Mouse (Mus musculus) liver, embryonic 13.5 days (tissue): ENCODE data around the gene Tut4. TPM values are rescaled to one million over a fixed set of nuclear protein-coding genes. Genes with fewer than 3 reads are reported as not detected.

Source experiments
- ATAC-seq: fragments of 200-750 bp; cut with Nextera tagmentation; 2 replicates; pipeline ENCODE4 v1.8.0; 2017; ENCODE audit warnings: low read depth, mild to moderate bottlenecking, moderate number of reproducible peaks, moderate library complexity
- DNase-seq: peaks from one replicate; pipeline ENCODE4 v3.0.0; 2022
- H3K27ac ChIP-seq: fragments of 300-500 bp; sonication (generic); 2 replicates; pipeline ENCODE4 v1.5.1; 2015; ENCODE audit warnings: moderate library complexity, mild to moderate bottlenecking, inconsistent platforms
- H3K27me3 ChIP-seq: fragments of 300-500 bp; sonication (generic); 2 replicates; pipeline ENCODE4 v1.6.1; 2015; ENCODE audit warnings: mild to moderate bottlenecking, inconsistent platforms
- H3K36me3 ChIP-seq: fragments of 300-500 bp; sonication (generic); 2 replicates; pipeline ENCODE4 v1.6.1; 2015; ENCODE audit warnings: mild to moderate bottlenecking, inconsistent platforms
- H3K4me1 ChIP-seq: fragments of 300-500 bp; sonication (generic); replicated peaks from 2 replicates; pipeline ENCODE4 v1.6.1; 2015; ENCODE audit warnings: inconsistent platforms
- H3K4me2 ChIP-seq: fragments of 300-500 bp; sonication (generic); 2 replicates; pipeline ENCODE4 v1.6.1; 2015; ENCODE audit warnings: inconsistent platforms, mild to moderate bottlenecking, moderate library complexity
- H3K4me3 ChIP-seq: fragments of 300-500 bp; sonication (generic); replicated peaks from 2 replicates; pipeline ENCODE4 v1.5.1; 2015; ENCODE audit warnings: mild to moderate bottlenecking, inconsistent platforms
- H3K9ac ChIP-seq: fragments of 300-500 bp; sonication (generic); 2 replicates; pipeline ENCODE4 v1.6.1; 2015; ENCODE audit warnings: mild to moderate bottlenecking, inconsistent platforms
- H3K9me3 ChIP-seq: fragments of 300-500 bp; sonication (generic); replicated peaks from 2 replicates; pipeline ENCODE4 v1.6.1; 2016; ENCODE audit warnings: inconsistent platforms
- WGBS: fragments of 180-500 bp; shearing (Covaris S2); methylation state at CpG from one replicate; pipeline ENCODE4 v1.1.7; 2015; ENCODE audit not compliant: insufficient replicate concordance; 5-methylcytosine and 5-hydroxymethylcytosine counted together
- polyA plus RNA-seq: library from polyadenylated mRNA; unstranded; fragments of >200 nt; fragmentation: Nextera tagmentation; extraction: Ambion mirVana; gene quantifications from 2 replicates; pipeline ENCODE4 v1.2.1, GENCODE M21; 2015

The Tut4 gene
- polyA plus RNA-seq, 1 experiment from 2014 or later: 19.2 TPM

DNA sequence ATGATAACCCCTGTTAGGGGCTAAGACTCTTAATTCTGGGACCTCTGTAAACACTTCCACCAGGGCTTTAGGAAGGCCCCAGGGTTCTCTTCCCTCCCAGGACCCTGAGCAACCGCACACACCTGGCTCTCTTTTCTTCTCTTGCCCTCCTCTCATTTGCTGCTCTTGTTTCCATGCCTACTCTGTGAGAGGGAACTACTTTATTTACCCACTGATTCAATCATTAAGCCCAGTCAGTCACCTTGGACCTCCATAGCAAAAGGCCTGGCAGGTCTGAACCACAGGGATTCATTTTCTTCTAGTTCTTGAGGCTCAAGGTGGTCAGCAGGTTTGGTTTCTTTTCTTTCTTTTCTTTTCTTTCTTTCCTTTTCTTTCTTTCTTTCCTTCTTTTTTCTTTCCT, 23.0 kb upstream of the Tut4 start:
- WGBS: 64% methylated on average over 1 of the region's 1 CpGs
- H3K27ac ChIP-seq: 0 out of 2 replicates have a peak overlapping the region, but pooled peaks have one; percentile 17
- ATAC-seq (0 out of 2 replicates have a peak, but pooled peaks have one; percentile 45), DNase-seq (no peak)
- H3K9ac ChIP-seq: no peak overlapping the region
- no peak overlapping the region for H3K4me2 ChIP-seq
- peaks cover 15% of the 10 kb centered on the region; the same call in 1 of the 2 replicates for H3K27me3 ChIP-seq
- H3K9me3 ChIP-seq: no peaks in the 10 kb centered on the region
- H3K4me3 ChIP-seq: no peak overlapping the region
- H3K36me3 ChIP-seq: no peaks in the 10 kb centered on the region
- H3K4me1 ChIP-seq: peaks cover 19% of the 10 kb centered on the region

DNA sequence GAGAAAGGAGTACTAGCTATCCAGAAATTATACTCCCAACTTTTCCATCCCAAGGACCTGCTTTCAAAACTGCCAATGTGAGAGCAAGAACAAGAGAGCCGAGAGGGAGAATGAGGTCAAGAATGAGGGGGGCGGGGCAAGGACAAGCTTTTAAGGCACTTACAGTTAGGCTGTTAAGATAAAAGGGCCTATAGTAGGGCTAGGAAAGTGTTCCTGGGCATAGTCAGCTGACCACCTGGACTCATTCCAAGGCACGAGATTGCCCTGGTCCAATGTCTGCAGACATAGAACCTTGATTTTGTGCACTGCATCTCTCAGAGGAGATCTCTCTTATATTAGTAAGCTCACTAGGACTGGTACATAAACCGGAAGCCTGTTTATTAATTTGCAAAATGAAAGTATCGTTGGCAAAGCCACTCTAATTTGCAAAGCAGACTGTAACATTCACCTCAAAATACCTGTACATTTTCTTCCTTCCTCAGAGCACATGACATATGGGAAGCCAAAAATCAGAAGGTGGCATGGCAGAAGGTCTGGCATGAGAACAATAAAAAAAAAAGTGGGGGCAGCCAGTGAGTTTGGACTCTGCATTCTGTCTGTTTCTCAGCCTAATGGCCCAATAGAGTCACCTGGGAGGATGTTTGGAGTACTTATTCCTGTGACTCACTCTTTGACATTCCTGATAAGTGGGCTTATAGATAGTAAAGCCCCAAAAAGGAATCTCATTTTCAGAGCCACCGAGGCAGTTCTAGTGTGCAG, 21.0 kb upstream of the Tut4 start:
- WGBS: 55% methylated on average over 6 of the region's 6 CpGs
- H3K27me3 ChIP-seq: no peaks in the 10 kb centered on the region
- no peak for DNase-seq
- ATAC-seq: no peak
- H3K36me3 ChIP-seq: no peaks in the 10 kb centered on the region
- no peaks in the 10 kb centered on the region for H3K9me3 ChIP-seq
- H3K4me1 ChIP-seq: peaks cover 13% of the 10 kb centered on the region
- H3K9ac ChIP-seq: no peak overlapping the region
- no peak overlapping the region for H3K4me2 ChIP-seq
- H3K4me3 ChIP-seq: no peak overlapping the region
- H3K27ac ChIP-seq: no peak overlapping the region

DNA sequence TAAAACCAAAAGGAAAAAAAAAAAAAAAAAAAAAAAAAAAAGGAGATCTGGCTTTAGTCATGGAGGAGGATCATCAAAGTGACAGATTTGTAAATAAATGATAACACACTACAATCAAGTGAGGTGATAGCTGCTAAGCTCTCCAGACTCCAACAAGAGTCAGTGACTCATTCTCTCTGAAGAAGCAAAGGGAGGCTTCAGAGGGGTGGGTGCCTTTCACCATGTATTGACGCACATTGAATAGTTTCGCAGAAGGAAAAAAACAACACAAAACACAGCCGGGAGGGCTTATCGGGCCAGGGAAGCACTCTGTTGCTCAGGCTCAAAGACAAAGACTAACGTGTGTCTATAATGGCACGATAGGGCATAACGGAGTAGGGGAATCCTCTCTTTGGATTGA, 11.1 kb upstream of the Tut4 start:
- Histone ChIP-seq H3K27ac (no peak overlapping the region), H3K27me3 (peaks cover 8% of the 10 kb centered on the region; the same call in 1 of the 2 replicates), H3K36me3 (no peaks in the 10 kb centered on the region), H3K4me3 (no peak overlapping the region), H3K4me2 (no peak overlapping the region), H3K9me3 (no peaks in the 10 kb centered on the region), H3K4me1 (no peaks in the 10 kb centered on the region; the same call in 1 of the 2 replicates), H3K9ac (no peak overlapping the region)
- WGBS: 60% methylated on average over 7 of the region's 7 CpGs
- no peak for DNase-seq
- ATAC-seq: no peak

DNA sequence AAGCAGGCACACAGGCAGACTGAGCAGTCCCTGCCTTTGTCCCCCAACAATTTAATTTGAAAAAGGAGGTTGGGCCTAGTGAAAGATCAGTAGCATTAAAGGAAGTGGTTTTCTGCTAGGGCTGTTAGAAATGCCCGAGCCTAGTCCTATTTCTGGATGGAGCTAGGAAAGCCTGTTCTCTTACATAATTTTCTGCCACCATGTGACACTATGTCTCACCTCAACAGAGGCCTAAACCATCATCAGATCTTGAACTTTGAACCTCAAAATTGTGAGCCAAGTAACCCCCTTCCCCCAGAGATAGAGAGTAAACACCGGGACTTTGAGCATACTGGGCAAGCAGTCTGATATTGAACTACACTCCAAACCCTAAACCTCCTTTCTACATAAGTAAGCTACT, 3.2 kb upstream of the Tut4 start:
- no peak for DNase-seq
- peak overlapping the region; percentile 64 for H3K27ac ChIP-seq
- WGBS: 43% methylated on average over 2 of the region's 2 CpGs
- H3K4me1 ChIP-seq: peaks cover 31% of the 10 kb centered on the region
- no peaks in the 10 kb centered on the region for H3K36me3 ChIP-seq
- no peak for ATAC-seq
- 0 out of 2 replicates have a peak, but pooled peaks cover 1% of the 10 kb centered on the region for H3K27me3 ChIP-seq
- H3K9ac ChIP-seq: no peak overlapping the region
- H3K4me2 ChIP-seq: no peak overlapping the region
- no peak overlapping the region for H3K4me3 ChIP-seq
- H3K9me3 ChIP-seq: no peaks in the 10 kb centered on the region

DNA sequence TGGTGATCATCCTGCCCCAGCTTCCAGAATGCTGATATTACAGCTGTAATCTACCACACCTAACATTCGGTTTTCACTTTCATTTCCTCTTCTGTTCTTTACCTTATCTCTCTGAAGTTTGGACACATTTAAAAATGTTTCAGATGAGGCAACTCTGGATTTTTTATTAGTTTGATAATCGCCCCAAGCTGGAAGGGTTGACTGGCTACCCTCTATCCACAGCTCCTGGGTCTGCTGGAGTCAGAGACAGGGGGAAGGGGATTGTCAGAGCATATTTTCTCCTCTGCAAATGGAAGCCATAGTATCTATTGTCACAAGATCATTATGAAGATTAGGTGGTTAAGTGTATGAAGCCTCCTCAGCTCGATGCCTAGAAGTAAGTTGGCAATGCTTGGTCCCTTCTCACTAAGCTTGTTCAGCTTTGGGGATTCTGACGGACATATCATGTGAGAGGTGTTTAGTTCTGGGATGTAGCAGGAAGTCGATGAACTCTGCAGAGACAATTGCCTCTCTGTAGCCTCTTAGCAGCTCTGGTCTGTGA, 955 bp upstream of the Tut4 start:
- Histone ChIP-seq H3K9me3 (no peaks in the 10 kb centered on the region), H3K9ac (peak overlapping the region; percentile 95), H3K4me3 (peak overlapping the region; percentile 97; the same call in 1 of the 2 replicates), H3K27me3 (no peaks in the 10 kb centered on the region), H3K36me3 (0 out of 2 replicates have a peak, but pooled peaks cover 3% of the 10 kb centered on the region), H3K4me1 (peaks cover 41% of the 10 kb centered on the region), H3K27ac (peak overlapping the region; percentile 89), H3K4me2 (peak overlapping the region; percentile 93)
- 15% methylated on average over 5 of the region's 5 CpGs for WGBS
- ATAC-seq (no peak), DNase-seq (peak; percentile 3)

DNA sequence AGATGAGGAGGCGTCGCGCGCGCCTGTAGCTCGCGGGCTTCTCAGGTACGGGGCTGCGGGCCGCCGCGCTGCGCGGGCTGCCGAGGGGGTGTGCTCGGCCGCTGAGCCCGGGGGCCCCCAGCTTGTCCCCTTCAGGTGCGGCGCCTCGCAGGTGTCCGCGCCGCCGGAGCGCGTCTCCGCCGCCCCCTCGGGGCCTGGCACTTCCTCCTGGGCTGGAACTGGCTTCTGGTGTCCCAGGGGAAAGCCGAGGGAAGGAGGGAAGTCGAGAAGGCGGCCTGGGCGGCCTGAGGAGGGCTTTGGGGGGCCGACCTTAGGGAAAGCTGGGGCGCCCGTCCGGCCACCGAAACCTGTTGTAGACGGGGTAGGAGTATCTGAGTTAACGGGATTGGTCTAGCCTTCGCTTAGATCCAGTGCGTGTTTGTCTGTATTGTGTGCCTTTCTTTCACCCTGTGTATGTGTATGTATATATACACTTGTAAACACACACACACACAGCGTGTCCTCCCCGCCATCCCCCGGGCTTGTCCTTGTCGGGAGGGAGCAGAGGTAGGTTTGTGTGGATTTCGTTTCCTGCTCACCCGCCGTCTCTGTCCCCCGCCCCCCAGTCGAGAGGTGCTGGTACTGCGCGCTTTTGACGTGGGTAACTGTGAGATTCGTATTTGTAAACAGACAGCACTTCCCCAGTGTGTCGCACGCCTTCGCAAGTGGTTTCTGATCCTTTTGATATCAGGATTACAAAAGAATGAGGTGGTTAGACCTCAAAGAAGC, 1.1 kb downstream of the Tut4 start:
- ATAC-seq: peak; percentile 66
- DNase-seq: peak; percentile 61
- peak overlapping the region; percentile 89 for H3K27ac ChIP-seq
- H3K4me2 ChIP-seq: peak overlapping the region; percentile 93
- H3K9me3 ChIP-seq: no peaks in the 10 kb centered on the region
- H3K27me3 ChIP-seq: no peaks in the 10 kb centered on the region
- H3K36me3 ChIP-seq: 0 out of 2 replicates have a peak, but pooled peaks cover 3% of the 10 kb centered on the region
- H3K4me1 ChIP-seq: peaks cover 36% of the 10 kb centered on the region
- H3K9ac ChIP-seq: peak overlapping the region; percentile 95
- H3K4me3 ChIP-seq: peak overlapping the region; percentile 97
- under 1% methylated on average over 45 of the region's 59 CpGs for WGBS

DNA sequence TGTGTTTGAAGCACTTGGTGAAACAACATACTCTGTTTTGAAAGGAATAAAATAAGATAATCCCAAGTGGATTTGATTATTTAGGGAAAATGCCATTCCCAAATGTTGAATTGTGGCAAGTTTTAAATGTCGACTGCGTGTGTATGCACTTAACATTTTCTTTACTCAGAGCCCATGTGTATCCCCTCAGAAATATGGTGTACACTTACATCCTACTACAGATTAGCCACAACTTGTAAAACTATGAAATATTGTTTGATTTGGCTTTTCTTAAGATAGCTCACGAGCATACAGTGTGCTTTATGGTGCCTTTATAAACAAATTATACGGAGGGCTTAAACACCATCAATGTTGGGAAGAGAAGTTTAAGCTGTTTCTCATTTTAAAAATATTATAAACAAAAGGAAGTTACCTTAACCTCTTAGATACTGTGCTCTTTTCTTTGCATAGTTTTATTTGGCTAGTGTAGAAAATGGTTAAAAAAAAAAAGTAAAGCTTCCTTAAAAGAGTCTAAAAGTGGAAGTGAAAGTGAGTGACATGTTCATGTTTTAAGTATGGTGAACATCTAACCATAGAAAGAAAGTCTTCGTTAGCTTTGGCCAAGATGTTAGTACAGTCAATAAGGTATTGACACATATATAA, 2.2 kb downstream of the Tut4 start:
- 50% methylated on average over 5 of the region's 5 CpGs for WGBS
- H3K4me2 ChIP-seq: peak overlapping the region; percentile 93
- ATAC-seq: no peak
- DNase-seq: no peak
- no peaks in the 10 kb centered on the region for H3K9me3 ChIP-seq
- peak overlapping the region; percentile 97 for H3K4me3 ChIP-seq
- H3K36me3 ChIP-seq: 0 out of 2 replicates have a peak, but pooled peaks cover 11% of the 10 kb centered on the region
- H3K27ac ChIP-seq: no peak overlapping the region
- H3K27me3 ChIP-seq: no peaks in the 10 kb centered on the region
- peak overlapping the region; percentile 95 for H3K9ac ChIP-seq
- peaks cover 29% of the 10 kb centered on the region for H3K4me1 ChIP-seq

DNA sequence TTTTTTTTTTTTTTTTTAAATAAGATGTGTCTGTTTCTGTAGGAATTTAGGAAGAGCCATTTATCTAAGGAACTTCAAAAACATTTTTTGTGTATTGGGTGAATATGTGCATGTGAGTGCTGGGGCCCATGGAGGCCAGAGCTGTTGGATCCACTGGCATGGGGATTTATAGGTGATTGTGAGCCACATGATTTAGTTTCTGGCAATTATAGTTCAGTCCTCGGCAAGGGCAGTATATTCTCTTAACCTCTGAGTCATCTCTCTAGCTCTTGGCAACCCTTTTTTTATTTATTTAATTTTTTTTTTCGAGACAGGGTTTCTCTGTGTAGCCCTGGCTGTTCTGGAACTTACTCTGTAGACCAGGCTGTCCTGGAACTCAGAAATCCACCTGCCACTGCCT, 14.4 kb downstream of the Tut4 start:
- H3K9me3 ChIP-seq: no peaks in the 10 kb centered on the region
- H3K36me3 ChIP-seq: no peaks in the 10 kb centered on the region
- DNase-seq (no peak), ATAC-seq (no peak)
- no peak overlapping the region for H3K4me3 ChIP-seq
- 63% methylated on average over 2 of the region's 2 CpGs for WGBS
- no peaks in the 10 kb centered on the region for H3K27me3 ChIP-seq
- H3K9ac ChIP-seq: no peak overlapping the region
- no peak overlapping the region for H3K4me2 ChIP-seq
- peaks cover 4% of the 10 kb centered on the region for H3K4me1 ChIP-seq
- H3K27ac ChIP-seq: no peak overlapping the region

DNA sequence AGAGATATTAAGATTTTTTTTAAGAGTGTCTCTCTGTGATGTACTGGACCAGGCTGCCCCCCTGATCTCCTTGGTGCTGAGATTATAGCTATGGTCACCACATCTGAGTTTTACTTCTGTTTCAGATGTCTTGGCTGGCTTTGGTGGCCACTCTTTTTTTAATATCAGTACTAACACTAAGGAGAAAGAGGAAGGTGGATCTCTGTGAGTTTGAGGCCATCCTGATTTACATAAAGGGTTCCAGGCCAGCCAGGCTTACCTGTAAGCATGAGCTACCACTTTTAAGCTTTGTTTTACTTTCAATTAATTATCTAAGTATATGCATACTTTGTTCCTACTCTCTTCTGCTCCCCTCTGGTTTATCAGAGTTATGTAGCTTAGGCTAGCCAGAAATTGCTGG, 23.6 kb downstream of the Tut4 start:
- Histone ChIP-seq H3K4me2 (no peak overlapping the region), H3K27me3 (no peaks in the 10 kb centered on the region), H3K9ac (no peak overlapping the region), H3K36me3 (peaks cover 33% of the 10 kb centered on the region), H3K27ac (no peak overlapping the region), H3K9me3 (no peaks in the 10 kb centered on the region), H3K4me1 (no peaks in the 10 kb centered on the region), H3K4me3 (no peak overlapping the region)
- DNase-seq: no peak
- no peak for ATAC-seq

DNA sequence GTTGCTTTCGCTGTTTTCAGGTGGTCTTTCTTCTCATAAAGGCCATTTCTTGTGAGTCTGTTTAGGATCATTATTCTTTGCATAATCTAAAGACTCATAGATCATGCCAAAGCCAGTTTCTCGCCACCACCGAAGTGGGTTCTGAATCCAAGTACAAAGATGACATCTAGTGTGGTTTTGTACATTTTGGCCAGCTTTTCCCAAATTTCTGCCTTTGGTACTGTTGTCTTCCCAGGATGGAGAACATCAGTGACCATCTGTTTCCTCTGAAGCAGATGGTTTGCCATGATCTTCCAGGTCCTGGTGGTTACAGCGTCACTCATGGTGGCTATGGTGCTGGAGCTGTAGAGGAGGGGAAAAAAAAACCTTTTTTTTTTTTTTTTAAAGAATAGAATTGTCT, 25.0 kb downstream of the Tut4 start:
- Histone ChIP-seq H3K4me2 (no peak overlapping the region), H3K36me3 (peaks cover 33% of the 10 kb centered on the region), H3K4me3 (no peak overlapping the region), H3K27me3 (no peaks in the 10 kb centered on the region), H3K9me3 (no peaks in the 10 kb centered on the region), H3K4me1 (no peaks in the 10 kb centered on the region), H3K9ac (no peak overlapping the region), H3K27ac (no peak overlapping the region)
- no peak for ATAC-seq
- WGBS: 73% methylated on average over 4 of the region's 4 CpGs
- no peak for DNase-seq

DNA sequence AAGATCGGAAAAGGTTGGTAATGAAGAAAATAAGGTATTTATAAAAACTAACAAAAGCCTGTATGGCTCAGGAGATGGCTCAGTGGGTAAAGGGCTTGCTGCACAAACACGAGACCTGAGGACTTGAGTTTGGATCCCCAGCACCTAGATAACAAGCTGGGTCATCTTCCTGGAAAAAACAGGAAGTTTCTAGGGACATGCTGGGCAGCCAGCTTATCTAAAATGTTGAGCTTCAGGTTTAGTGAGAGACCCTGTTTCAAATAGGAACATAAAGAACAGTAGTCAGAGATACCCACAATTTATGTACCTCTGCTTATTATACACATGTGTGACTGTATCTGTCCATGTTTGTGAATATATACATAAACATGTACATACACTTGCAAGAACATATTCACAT, 43.8 kb downstream of the Tut4 start:
- Histone ChIP-seq H3K4me3 (no peak overlapping the region), H3K27me3 (no peaks in the 10 kb centered on the region), H3K9ac (no peak overlapping the region), H3K4me1 (no peaks in the 10 kb centered on the region), H3K27ac (no peak overlapping the region), H3K9me3 (no peaks in the 10 kb centered on the region), H3K4me2 (no peak overlapping the region), H3K36me3 (peaks cover 32% of the 10 kb centered on the region)
- WGBS: 63% methylated on average over 2 of the region's 2 CpGs
- ATAC-seq (no peak), DNase-seq (no peak)
